Mouse (Mus musculus) left cerebral cortex, postnatal 10 days (tissue): Measurements from ENCODE around the gene Ube2d3. TPM values are rescaled to one million over a fixed set of nuclear protein-coding genes. Genes with fewer than 3 reads are reported as not detected.
A peak's percentile ranks its signal among the peaks of the same experiment; 100 is the strongest.
"Not testable (repeated sequence)": the region's sequence is repeated elsewhere in the genome, so short reads cannot be mapped to it uniquely, and the experiment has no call there.

Experiments
- DNase-seq, 2 experiments: peaks; one replicate each; pipeline ENCODE4 v3.0.0; 2021 to 2022; ENCODE audit warnings: low spot score in 2 of 2, mixed read lengths in 1 of 2; ENCODE audit errors: extremely low spot score in 1 of 2
- intact Hi-C: fragments of 180-260 bp; cut with DNase I; formaldehyde crosslinking; loops from one replicate; pipeline ENCODE4 v1.15.1; 2025
- total RNA-seq, 2 experiments: library from RNA; stranded (reverse); gene quantifications; 2 replicates each; pipeline ENCODE4 v1.2.3; 2021

The Ube2d3 gene
- total RNA-seq, 2 experiments from 2014 or later = 258 to 268 TPM

DNA sequence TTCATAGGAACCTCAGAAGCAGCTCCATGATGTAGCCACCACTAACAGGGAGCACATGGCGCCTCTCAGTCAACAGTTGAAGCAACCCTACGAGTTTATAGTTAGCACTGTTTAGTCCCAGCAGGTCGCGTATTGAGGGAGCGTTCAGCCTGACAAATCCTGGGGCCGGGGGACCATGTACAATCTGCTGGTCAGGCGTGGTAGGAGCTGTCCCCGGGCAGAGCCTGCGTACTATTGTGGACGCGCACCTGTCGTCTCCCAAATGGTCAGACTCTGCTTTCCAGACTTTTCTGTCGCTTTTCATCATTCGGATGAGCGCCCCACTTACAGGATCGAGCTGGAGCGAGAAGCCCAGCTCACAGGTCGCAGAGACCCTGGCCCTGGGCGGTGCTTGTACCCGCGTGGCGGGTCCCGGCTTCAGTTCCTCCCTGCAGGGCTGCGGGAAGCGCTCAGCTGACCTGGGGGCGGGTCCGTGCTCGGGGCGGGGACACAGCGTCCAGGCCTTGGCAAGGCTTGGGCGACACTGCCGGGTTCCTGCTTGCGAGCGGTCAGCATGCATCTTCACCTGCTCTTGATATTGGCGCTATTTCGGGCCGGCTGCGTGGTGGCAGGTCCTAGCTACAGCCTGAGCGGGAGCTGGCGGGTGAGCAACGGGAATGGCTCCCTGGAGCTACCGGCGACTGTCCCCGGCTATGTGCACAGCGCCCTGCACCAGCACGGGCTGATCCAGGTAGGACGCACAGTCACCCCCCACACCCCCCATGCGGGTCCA lies 47.4 kb downstream of the Ube2d3 start, which contains the start of gene Manba:
Gene Manba (plus strand): TSS at position 484 of the 772 bp plus-strand sequence.
- DNase-seq = peak; percentile 46 to 87
- intact Hi-C loops = no loop called here

- no peak for DNase-seq
- intact Hi-C loops = no loop called here
Measured at GRCm38 (mm10) chr3:135485900-135486241, 47.9 kb downstream of the Ube2d3 start.

GRCm38 (mm10) chr3:135486351-135486750 lies 48.4 kb downstream of the Ube2d3 start:
- no peak for DNase-seq
- intact Hi-C loops = no loop called here

DNA sequence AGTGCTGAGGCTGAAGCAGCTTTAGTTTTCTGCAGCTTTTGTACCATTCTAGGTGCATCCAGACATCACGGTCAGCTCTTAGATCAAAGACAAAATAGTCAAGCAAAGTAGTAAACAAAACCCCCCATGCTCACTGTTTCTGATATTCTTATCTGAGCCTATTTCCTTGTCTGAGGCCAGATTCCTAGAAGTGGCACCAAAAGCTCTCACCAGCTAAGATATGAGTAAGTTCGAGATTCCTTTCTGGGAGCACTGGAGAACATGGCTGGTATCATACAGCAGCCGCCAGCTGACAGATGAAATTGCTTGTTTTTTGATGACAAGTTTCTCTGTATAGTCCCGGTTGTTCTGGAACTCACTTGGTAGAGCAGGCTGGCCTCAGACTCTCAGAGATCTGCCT lies 49.9 kb downstream of the Ube2d3 start:
- intact Hi-C loops = no loop called here
- DNase-seq = no peak

- intact Hi-C loops = no loop called here
- DNase-seq = no peak
Measured at GRCm38 (mm10) chr3:135489865-135490520, 52.0 kb downstream of the Ube2d3 start.

- intact Hi-C loops = no loop called here
- DNase-seq = no peak
Measured at GRCm38 (mm10) chr3:135491102-135491501, 53.2 kb downstream of the Ube2d3 start.

GRCm38 (mm10) chr3:135493320-135493719 lies 55.4 kb downstream of the Ube2d3 start:
- DNase-seq, intact Hi-C loops: not testable (repeated sequence)

DNA sequence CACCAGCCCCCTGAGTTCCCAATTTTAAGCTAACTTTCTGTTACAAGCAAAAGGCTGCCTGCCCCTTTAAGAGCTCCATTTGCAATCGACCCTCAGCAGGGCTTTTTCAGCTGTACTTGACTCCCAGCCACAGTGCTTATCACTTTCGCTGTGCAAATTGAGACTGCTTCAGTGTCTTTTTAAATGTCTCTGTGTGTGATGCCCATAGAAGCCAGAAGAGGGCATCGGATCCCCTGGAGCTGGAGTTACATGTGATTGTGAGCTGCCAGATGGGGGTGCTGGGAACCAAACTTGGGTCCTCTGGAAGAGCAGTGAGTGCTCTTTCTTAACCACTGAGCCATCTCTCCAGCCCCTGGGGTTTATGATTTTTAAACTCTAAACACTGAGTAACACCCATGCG lies 60.0 kb downstream of the Ube2d3 start:
- DNase-seq, intact Hi-C loops: not testable (repeated sequence)

- intact Hi-C loops = no loop called here
- DNase-seq = no peak
Measured at GRCm38 (mm10) chr3:135498891-135499290, 60.9 kb downstream of the Ube2d3 start.

GRCm38 (mm10) chr3:135503160-135503559 lies 65.2 kb downstream of the Ube2d3 start:
- intact Hi-C loops = no loop called here

GRCm38 (mm10) chr3:135505369-135505909 lies 67.5 kb downstream of the Ube2d3 start:
- peak in 1 of 2 experiments; percentile 55 for DNase-seq
- intact Hi-C loops = no loop called here

More at GRCm38 (mm10) chr3:135503160-135503559, 65.2 kb downstream of the Ube2d3 start:
- no peak for DNase-seq

- no peak for DNase-seq
- intact Hi-C loops = no loop called here
Measured at GRCm38 (mm10) chr3:135505916-135506482, 68.0 kb downstream of the Ube2d3 start.

DNA sequence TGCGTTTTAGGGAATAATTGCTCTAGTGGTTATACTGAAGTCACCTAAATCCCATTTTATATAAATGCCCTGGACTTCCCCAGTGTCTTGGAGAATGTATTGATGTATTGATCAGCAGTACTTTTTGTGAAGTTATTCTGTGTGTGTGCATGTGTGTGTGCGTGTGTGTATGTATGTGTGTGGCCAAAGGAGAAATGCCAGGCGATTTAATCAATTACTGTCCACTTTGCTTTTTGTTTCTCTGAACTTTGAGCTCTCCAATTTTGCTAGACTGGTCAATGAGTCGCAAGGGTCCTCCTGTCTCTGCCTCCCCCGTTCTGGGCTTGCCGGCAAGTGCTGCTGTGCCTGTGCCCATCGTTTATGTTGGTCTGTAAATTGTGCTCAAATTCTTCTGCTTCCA lies 69.6 kb downstream of the Ube2d3 start:
- no peak for DNase-seq
- intact Hi-C loops = no loop called here

DNA sequence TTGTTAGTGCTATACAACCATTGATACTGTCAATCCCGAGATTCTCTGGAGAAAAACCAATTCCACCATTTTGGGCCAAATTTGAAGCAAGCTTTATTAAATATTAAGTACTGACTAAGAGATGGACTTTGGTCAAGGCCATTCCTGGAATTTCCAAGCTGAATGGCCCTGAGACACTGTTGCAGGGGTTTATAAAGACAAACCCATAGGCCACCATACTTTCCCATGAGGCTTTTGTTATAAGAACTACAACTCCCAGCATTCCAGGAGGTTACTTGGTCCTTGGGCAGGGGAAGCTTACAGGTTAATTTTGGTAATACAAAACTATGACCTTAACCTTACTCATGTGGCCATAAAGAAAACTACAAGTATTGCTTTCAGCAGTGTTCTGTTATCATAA lies 70.2 kb downstream of the Ube2d3 start:
- intact Hi-C loops = no loop called here
- no peak for DNase-seq

DNA sequence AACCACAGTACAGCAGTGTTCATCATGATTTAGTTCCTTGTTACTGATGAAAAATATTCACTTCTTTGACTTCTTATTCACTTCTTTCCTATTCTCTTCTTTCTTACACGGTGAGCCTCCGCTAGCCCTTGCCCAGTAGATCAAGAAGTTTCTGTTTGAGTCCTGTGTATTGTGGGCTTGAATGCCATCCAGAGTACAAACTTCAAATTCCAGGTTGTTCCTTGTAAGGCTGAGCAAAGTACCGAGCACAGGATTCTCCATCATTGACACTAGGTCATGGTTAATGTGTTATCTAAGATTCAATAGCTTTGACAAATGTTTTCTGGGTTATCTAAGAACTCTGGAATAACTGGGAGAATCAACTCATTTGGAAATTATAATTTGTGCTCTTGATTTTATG lies 72.4 kb downstream of the Ube2d3 start:
- intact Hi-C loops = no loop called here
- no peak for DNase-seq

- DNase-seq = no peak
- intact Hi-C loops = no loop called here
Measured at GRCm38 (mm10) chr3:135511683-135512082, 73.7 kb downstream of the Ube2d3 start.

GRCm38 (mm10) chr3:135513270-135513669 lies 75.3 kb downstream of the Ube2d3 start:
- intact Hi-C loops = no loop called here
- DNase-seq = peak in 1 of 2 experiments; percentile 20

DNA sequence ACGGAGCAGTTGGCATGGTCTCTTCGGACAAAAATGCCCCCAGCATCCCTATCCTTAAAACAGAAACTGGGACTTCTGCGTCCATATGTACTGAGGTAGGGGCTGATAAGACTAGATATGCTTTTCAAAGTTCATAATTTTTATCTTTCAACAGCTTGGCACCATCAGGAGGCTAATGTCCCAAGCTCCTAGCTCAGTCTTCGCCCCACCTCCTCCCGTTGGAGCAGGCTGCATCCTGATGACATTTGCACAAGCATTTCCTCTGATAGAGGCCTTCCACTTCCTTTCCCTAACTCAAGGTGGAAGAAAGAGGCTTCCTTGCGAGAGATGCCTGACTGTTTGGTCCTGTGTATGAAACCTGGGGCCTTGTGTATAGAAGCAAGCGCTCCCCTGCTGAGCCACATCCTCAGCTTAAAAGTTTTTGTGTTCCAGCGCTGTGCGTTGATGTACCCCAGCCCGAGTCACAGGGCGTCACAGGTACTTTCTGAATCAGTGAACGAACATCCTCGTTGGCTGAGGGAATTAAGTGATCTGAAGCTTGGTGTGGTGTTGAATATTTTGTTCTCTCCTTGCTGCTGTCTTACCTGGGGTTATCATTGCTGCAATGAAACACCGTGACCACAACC lies 76.0 kb downstream of the Ube2d3 start:
- intact Hi-C loops = no loop called here

GRCm38 (mm10) chr3:135515246-135515645 lies 77.3 kb downstream of the Ube2d3 start:
- intact Hi-C loops = no loop called here
- no peak for DNase-seq

More for the DNA sequence above, 76.0 kb downstream of the Ube2d3 start:
- peak in 1 of 2 experiments; percentile 65 for DNase-seq
